Mouse (Mus musculus) thymus, adult 2 months (tissue): ENCODE data around the gene Cog5. TPM values are rescaled to one million over a fixed set of nuclear protein-coding genes. Genes with fewer than 3 reads are reported as not detected.
A peak's percentile ranks its signal among the peaks of the same experiment; 100 is the strongest.

Experiments used
- DNase-seq: peaks from one replicate; pipeline ENCODE4 v3.0.0; 2021
- H3K27ac ChIP-seq: fragments of 200-500 bp; 2 replicates; pipeline ENCODE4 v1.5.1; 2012; ENCODE audit warnings: low read length, control low read depth; ENCODE audit not compliant: control insufficient read depth, insufficient read depth
- H3K27me3 ChIP-seq: fragments of 200-500 bp; 2 replicates; pipeline ENCODE4 v1.6.1; 2012; ENCODE audit warnings: mild to moderate bottlenecking, low read length, moderate library complexity, mixed read lengths; ENCODE audit not compliant: control insufficient read depth, insufficient read depth
- H3K36me3 ChIP-seq: fragments of 200-500 bp; 2 replicates; pipeline ENCODE4 v1.6.1; 2012; ENCODE audit warnings: mild to moderate bottlenecking, low read length, moderate library complexity; ENCODE audit not compliant: control insufficient read depth, insufficient read depth
- H3K4me1 ChIP-seq: fragments of 200-500 bp; replicated peaks from 2 replicates; pipeline ENCODE4 v1.6.1; 2012; ENCODE audit warnings: low read length; ENCODE audit not compliant: control insufficient read depth, insufficient read depth
- H3K4me3 ChIP-seq: fragments of 200-500 bp; 2 replicates; pipeline ENCODE4 v1.5.1; 2012; ENCODE audit warnings: mild to moderate bottlenecking, low read length, control low read depth, moderate library complexity; ENCODE audit not compliant: control insufficient read depth, insufficient read depth
- CTCF ChIP-seq: fragments of 200-500 bp; IDR thresholded peaks from 2 replicates; pipeline ENCODE4 v1.5.1; 2012; ENCODE audit warnings: mild to moderate bottlenecking, control low read depth, low read length, moderate library complexity, borderline replicate concordance; ENCODE audit not compliant: control insufficient read depth, poor library complexity, insufficient read depth; ENCODE audit errors: extremely low read depth
- POLR2A ChIP-seq: fragments of 200-500 bp; IDR thresholded peaks from 2 replicates; pipeline ENCODE4 v1.6.1; 2012; ENCODE audit warnings: mild to moderate bottlenecking, low read length, control low read depth, moderate library complexity; ENCODE audit not compliant: control insufficient read depth, poor library complexity, insufficient read depth; ENCODE audit errors: extremely low read depth
- WGBS: fragments of 180-500 bp; shearing (Covaris S2); methylation state at CpG from one replicate; pipeline ENCODE4 v1.1.7; 2018; 5-methylcytosine and 5-hydroxymethylcytosine counted together
- polyA plus RNA-seq: library from polyadenylated mRNA; depleted of rRNA; stranded (reverse); fragments of >200 nt; gene quantifications from 2 replicates; pipeline ENCODE4 v1.2.3, GENCODE M21; 2012

The Cog5 gene
- polyA plus RNA-seq, 1 experiment = 40.6 TPM

- no peak overlapping the region for H3K27ac ChIP-seq
- peaks cover 75% of the 10 kb centered on the region for H3K36me3 ChIP-seq
- TF ChIP-seq CTCF = 0 out of 2 replicates have a peak, but pooled peaks have one; percentile 36
- TF ChIP-seq POLR2A = no peak
- WGBS = 94% methylated on average over 4 of the region's 4 CpGs
- H3K4me1 ChIP-seq = no peaks in the 10 kb centered on the region
- DNase-seq = peak; percentile 53
- H3K27me3 ChIP-seq = no peaks in the 10 kb centered on the region
- H3K4me3 ChIP-seq = no peak overlapping the region
Measured at GRCm38 (mm10) chr12:31926661-31927061, 272.0 kb downstream of the Cog5 start.

DNA sequence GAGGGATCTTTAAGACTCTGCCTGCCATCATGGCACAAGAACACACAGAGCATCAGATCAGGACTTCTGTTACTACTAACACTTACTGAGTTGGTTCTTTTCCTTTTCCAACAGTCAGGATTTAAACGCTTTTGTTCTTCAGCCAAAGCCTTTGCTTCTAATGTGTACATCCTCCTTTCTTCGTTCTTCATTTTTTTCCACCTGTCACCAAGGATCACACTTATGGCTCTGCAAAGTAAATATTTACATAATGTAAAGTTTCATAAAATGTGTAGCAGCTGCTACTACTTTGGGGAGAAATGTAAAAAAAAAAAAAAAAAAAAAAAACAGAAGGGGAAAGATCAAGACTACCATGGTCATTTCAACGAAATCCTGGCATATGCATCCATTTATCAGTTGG lies 273.8 kb downstream of the Cog5 start:
- Histone ChIP-seq H3K4me1 (no peaks in the 10 kb centered on the region), H3K27me3 (no peaks in the 10 kb centered on the region), H3K4me3 (no peak overlapping the region), H3K36me3 (peaks cover 93% of the 10 kb centered on the region), H3K27ac (no peak overlapping the region)
- 93% methylated on average over 3 of the region's 3 CpGs for WGBS
- no peak for DNase-seq
- no peak for TF ChIP-seq POLR2A
- TF ChIP-seq CTCF = no peak

DNA sequence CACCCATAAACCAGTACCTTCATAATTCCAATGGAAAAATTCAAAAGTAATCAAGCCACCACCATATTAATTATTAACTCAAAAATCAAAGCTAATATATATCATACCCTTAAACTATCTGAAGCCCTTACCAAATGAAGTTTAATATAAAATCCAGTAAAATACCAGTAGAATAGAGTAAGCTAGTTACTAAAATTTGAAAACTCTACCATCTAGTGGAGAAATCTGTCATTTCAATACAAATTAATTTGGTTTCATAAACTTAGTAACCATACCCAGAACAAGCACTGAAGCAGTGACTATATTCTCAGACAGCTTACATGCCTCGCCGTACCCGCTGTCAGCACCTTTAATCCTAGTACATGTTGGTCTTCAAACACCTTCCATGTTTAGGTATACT lies 277.1 kb downstream of the Cog5 start:
- WGBS = 97% methylated on average over 3 of the region's 3 CpGs
- H3K4me3 ChIP-seq = no peak overlapping the region
- TF ChIP-seq CTCF (no peak), POLR2A (no peak)
- H3K27me3 ChIP-seq = no peaks in the 10 kb centered on the region
- DNase-seq = no peak
- H3K36me3 ChIP-seq = peaks cover 88% of the 10 kb centered on the region
- H3K4me1 ChIP-seq = no peaks in the 10 kb centered on the region
- H3K27ac ChIP-seq = no peak overlapping the region

GRCm38 (mm10) chr12:31936657-31937300 lies 282.1 kb downstream of the Cog5 start:
- peaks cover 86% of the 10 kb centered on the region for H3K36me3 ChIP-seq
- H3K27me3 ChIP-seq = no peaks in the 10 kb centered on the region
- DNase-seq = no peak
- no peak overlapping the region for H3K4me3 ChIP-seq
- H3K27ac ChIP-seq = no peak overlapping the region
- no peaks in the 10 kb centered on the region for H3K4me1 ChIP-seq
- TF ChIP-seq POLR2A (no peak), CTCF (no peak)
- 95% methylated on average over 6 of the region's 6 CpGs for WGBS

DNA sequence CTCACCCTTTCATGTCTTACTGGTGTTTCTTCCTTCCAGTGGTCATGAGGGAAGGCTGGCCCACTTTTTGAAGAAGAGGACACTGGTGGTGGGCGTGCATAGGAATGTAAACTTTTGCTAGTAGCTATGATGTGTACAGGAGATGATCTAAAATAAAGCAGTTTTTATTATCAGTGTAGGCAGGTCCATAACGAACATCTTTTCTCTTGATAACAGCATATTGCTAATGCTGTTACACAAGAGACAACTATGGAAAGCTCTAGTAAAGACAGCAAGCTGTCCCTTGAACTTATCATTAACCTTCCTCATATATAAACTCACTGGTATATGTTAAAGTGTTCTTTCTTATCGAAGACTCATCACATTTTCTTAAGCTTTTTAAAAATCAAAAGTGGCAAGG lies 282.9 kb downstream of the Cog5 start:
- Histone ChIP-seq H3K27me3 (no peaks in the 10 kb centered on the region), H3K27ac (no peak overlapping the region), H3K4me3 (no peak overlapping the region), H3K36me3 (peaks cover 79% of the 10 kb centered on the region), H3K4me1 (no peaks in the 10 kb centered on the region)
- TF ChIP-seq POLR2A = no peak
- TF ChIP-seq CTCF = no peak
- WGBS = 97% methylated on average over 3 of the region's 3 CpGs
- no peak for DNase-seq

DNA sequence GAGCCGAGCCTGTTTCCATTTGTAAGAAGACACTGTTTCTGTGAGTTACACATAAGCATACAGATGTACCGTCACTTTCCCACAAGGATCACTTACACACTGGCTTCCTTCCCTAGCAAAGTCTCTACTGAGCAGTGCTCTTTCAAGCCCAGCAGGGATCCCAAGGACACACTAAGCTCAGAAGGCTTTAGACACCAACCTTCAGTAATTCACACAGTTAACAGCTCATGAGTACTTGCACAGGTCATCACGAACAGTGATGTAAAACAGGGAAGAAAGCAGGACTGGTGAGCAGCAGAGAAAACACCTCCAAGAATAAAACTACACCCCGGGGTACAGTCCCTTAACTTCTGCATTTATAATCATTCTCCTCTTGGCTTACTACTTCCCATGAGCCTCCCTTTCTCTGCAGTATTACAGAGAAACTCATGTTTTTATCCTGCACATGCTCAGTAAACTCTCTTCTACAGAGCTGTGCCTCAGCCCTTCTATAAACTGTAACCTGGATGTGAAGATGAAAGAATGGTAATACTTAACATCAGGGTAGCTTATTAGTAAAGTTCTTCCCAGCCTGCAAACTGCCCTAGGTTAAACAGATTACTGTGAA lies 283.8 kb downstream of the Cog5 start:
- Histone ChIP-seq H3K27ac (no peak overlapping the region), H3K36me3 (peaks cover 79% of the 10 kb centered on the region), H3K4me3 (no peak overlapping the region), H3K27me3 (no peaks in the 10 kb centered on the region), H3K4me1 (no peaks in the 10 kb centered on the region)
- DNase-seq = no peak
- TF ChIP-seq CTCF = no peak
- 86% methylated on average over 4 of the region's 4 CpGs for WGBS
